Mouse (Mus musculus) adrenal gland, adult 2 months (tissue): ENCODE results near the gene Asb4. TPM values are rescaled to one million over a fixed set of nuclear protein-coding genes. Genes with fewer than 3 reads are reported as not detected.

ENCODE experiments used
- DNase-seq: peaks from one replicate; pipeline ENCODE4 v3.0.0; 2021
- polyA plus RNA-seq: library from polyadenylated mRNA; depleted of rRNA; stranded (reverse); fragments of >200 nt; gene quantifications from 2 replicates; pipeline ENCODE4 v1.2.3, GENCODE M21; 2012
- total RNA-seq, 2 experiments: library from RNA; stranded (reverse); gene quantifications; 2 replicates each; pipeline ENCODE4 v1.2.3; 2021

Asb4 gene
- total and polyA plus RNA-seq, 3 experiments: 1.6 to 2.4 (median 1.8) TPM

DNA sequence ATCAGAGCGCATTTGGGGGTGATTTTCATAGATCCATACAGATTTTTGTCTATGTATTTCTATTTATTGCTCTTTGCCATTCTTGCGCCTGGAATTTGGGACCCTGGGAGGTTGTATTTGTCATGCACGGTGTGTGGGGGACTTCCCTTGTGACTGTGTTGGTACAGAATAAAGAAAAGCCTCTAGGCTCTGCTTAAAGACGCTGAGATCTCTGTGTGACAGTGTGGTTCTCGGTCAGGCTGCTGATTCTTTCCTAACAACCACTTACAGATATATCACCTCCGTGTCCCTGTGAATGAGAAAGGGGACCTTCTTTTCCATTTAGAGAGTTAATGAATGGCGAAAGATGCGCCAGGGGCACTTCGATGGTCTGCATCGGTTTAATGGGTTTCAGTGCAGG is 7.8 kb downstream of the Asb4 start:
- peak; percentile 5 for DNase-seq

DNA sequence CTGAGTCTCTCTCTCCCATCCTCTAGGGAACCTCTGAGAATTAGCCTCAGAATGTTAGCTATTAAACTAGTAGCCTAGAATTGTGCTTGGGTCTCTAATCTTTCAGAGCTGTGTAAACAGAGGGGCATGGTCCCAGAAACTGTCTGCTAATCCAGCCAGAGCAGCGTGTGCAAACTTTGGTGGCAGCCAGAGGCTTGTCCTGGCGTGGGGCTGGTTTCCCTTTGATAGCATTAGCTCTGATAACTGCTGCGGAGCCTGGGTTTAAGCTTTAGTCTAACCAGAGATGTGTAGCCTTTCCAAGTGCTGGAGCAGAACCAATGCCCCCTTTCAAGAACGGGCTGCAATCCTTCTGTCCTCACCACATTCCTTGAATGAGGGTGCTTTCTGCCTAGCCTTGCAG is 11.8 kb downstream of the Asb4 start:
- DNase-seq: no peak

DNA sequence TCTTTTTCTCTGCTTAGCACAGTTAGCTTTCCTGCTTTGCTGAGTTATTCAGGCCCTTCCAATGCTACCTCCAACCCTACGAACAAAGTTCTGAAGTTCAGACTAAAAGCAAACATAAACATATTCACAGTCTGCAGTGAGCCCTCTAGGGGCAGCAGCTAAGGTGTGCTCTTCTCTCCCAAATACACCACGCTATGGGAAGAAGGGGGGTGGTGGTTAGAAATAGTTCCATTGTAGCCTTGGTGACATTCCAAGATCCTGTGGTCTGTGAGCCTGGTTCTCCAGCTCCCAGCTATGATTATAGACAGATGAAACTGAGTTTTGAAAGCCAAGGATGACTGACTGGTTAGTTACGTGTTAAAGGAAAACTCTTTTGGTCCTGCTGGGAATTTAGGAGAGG is 13.6 kb downstream of the Asb4 start:
- no peak for DNase-seq

- DNase-seq: peak; percentile 61
These were observed 18.2 kb downstream of the Asb4 start for GRCm38 (mm10) chr6:5401394-5401793.

GRCm38 (mm10) chr6:5403095-5403815 is 20.1 kb downstream of the Asb4 start:
- no peak for DNase-seq

DNA sequence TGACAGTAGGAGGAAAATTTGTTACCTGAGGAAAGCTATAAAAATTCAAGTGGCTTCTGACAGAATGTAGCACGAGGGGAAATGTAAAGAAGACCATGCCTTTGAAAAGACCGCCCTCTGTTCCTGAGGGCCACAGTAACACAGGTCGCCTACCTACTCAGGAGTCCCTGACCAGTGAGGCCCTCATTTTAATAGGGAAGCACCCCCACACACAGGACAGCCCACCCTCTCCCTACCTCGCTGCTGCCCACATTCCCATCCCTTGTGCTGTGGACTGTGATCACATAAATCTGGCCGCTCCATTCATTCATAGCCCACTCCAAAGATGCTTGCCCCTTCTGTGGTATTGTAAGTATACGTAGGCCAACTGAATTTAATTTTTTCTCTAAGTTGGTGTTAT is 20.8 kb downstream of the Asb4 start:
- DNase-seq: no peak

GRCm38 (mm10) chr6:5408451-5409177 is 25.4 kb downstream of the Asb4 start:
- DNase-seq: peak; percentile 13

DNA sequence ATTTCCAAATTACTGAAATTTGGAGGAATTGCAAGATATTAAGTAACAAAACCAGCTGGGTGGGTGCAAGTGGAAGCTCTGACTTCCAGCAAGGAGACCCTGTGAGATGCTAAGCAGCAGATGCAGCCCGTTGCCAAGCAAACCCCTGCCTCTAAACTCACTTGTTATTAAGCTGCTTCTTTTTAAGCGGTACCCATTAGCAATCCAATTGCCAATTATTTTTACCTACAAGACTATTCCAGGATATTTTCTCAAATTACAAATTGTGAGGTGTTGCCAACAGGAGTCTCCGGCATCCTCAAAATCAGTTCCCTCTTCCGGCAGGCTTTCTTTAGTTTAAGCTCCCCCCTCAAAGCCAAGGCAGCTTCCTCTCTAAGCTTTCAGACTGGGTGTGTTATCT is 26.5 kb downstream of the Asb4 start:
- DNase-seq: no peak

DNA sequence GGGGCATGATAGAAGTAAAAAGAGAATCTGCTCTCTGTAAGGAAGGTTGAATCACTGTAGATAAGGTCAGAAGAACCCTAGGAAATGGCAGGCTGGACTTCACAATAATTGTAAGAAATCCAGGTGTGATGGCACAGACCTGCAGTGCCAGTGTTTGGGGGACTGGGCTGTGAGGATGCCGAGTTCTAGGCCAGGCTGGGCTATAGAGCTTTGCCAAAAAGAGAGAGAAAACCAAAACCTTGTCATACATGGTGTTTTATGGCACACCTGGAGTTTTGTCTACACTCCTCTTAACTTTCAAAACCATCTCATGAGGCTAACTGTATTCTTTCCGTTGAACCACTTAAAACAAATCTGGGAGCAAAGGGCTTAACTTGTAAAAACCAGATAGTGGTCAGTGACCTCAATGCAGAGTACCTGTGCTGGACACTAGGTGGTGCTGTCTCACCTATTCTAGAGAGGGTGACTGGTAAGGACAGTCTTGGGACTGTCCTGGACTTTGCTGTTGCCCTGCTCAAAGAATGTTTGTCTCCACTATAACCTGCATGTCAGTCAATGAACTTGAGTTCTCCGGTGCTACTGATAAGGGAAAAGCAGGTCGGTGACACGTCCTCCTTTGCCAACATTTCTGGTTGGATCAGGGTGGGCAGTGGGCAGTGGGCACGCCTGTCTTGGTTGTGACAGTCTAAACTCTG is 27.7 kb downstream of the Asb4 start:
- peak; percentile 84 for DNase-seq

- DNase-seq: peak; percentile 90
These were observed 30.1 kb downstream of the Asb4 start for GRCm38 (mm10) chr6:5413282-5413681.

DNA sequence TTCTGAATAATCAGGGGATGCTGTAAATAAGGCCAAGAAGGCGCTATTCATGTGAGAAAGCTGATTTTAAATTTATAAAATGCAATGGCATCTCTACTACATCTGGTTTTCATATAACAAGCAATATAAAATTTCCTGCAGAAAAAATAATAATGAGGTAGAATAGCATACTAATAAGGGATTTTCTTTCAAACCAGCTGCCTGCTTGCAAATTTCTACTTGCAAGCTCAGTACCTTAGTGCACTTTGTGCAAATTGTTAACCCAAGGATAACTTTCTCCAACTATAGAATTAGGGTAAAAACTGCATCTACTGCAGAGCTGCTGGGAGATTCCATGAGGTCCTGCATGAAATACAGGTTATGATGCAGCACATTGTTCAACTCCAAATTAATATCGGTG is 38.3 kb downstream of the Asb4 start:
- no peak for DNase-seq

DNA sequence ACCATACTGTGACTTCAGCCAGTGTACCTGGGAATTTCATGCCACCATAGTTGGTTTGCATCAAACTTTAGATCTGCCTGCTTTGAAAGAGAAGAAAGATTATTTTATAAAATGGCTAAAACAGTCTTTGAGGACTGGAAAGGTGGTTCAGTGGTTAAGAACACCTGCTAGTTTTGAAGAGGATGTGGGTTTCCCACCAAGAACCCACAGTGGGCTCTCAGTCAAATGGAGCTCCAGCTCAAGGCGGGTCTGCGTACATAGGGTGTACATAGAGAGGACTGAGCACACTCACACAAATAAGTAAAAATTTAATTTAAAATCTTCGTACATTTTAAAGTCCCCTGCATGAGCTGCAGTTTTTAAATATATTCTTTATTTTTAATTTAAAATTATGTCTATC is 39.2 kb downstream of the Asb4 start:
- DNase-seq: no peak

- no peak for DNase-seq
These were observed 40.4 kb downstream of the Asb4 start for GRCm38 (mm10) chr6:5423594-5423993.

DNA sequence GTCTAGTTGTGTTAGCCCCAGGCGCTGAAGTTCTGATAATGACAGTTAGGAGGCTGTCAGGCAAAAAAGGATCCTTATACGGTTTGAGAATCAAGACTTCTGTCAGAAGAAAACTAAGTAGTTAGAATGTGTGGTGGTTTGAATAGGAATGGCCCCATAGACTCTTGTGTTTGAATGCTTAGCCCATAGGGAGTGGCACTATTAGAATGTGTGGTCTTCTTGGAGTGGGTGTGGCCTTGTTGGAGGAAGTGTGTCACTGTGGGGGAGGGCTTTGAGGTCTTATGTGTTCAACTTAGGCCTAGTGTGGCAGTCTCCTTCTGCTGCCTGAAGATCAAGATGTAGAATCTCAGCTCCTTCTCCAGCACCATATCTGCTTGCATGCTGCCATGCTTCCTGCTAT is 43.8 kb downstream of the Asb4 start:
- DNase-seq: no peak

DNA sequence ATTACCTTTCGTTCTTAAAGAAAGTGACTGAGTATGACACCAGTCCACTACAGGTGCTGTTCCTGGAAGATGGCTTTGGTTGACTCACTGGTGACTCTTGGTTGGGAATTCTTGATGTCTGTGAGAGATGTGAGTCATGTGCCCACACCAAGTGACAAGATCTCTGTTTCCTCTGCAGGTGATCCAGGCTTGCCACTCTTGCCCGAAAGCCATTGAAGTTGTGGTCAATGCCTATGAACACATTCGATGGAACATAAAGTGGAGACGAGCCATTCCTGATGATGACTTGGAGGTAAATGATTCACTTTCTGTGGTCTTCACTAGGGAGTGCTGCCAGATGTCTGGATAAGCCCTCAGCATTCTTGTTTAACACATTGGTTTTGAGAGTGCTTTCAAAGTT is 46.4 kb downstream of the Asb4 start:
- no peak for DNase-seq

DNA sequence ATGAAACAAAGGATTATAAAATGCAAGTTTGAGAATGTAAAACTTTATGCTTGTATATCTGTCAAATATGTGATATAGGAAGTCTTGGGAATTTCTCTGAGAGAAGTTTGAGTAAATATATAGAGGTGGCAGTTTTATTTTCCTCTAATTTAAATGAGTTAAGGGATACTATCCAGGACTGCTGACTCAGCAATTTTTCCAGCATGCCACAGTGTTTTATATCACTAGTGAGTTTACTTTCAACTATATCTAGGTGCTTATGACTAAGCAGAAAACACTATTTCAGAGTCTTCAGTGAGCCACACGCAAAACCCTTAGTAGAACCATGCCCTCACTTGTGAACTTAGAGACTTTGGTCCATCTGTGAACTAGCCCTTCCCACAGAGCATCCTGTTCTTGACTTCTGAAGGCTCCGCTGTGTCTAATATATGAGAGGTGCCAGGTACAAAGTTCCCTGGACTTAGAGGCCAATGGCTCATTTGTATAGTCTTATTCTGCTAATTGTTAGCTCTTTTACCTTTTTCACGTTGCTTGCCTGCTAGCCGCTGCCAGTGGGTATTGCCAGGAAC is 46.9 kb downstream of the Asb4 start:
- DNase-seq: no peak

GRCm38 (mm10) chr6:5433887-5434286 is 50.7 kb downstream of the Asb4 start:
- DNase-seq: no peak

DNA sequence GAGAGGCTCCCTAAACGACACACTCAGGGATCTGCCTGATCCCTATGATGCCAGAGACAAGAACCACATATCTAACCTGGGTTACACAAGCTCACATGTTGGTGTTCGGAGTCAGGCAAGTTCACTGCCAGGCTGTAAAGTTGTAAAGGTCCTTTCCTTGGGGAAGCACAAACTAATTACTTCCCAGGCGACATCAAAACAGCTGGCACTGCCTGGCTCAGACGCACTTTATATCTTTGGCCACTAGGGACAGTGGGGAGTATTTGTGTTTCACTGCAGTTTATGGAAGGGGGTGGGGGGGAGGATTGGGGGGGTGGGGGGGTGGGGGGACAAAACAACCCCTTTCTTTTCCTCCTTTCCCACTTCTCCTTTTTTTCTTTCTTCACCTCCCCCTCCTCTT is 54.6 kb downstream of the Asb4 start:
- no peak for DNase-seq

- DNase-seq: no peak
These were observed 58.0 kb downstream of the Asb4 start for GRCm38 (mm10) chr6:5441221-5441620.

DNA sequence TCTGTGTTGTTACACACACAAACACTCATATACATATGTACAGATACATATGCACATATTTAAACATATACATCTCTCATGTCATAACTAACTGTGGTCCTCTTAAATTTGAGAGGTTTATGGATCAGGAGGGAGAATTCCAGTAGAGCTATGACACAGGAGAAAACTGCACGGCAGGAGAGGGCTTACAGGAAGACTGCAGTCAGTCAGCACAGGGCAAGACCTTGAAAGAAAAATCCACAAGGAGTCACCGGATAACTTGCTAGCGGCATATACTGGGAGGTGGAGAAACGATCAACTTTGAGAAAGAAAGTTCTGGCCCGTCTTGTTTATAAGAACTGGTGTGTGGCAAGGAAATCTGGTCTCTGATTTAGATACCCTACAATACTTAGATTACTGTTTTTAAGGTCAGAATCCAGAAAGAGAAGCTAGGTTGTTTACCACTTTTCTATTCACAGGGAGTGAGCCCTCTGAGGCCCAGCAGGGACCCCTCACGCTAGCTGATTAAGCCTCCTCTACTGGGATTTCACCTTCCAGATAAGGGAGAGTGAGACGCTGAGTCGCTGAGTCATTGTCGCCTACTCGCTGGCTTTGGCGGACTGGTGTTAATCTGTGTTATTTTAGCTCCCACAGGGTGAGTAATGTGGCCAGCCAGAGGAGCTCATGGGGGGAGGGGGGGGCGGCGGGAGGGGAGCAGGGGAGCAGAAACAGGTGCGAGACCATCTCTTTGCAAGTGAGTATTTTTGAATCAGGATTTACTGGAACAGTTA is 59.3 kb downstream of the Asb4 start:
- DNase-seq: peak; percentile 66

DNA sequence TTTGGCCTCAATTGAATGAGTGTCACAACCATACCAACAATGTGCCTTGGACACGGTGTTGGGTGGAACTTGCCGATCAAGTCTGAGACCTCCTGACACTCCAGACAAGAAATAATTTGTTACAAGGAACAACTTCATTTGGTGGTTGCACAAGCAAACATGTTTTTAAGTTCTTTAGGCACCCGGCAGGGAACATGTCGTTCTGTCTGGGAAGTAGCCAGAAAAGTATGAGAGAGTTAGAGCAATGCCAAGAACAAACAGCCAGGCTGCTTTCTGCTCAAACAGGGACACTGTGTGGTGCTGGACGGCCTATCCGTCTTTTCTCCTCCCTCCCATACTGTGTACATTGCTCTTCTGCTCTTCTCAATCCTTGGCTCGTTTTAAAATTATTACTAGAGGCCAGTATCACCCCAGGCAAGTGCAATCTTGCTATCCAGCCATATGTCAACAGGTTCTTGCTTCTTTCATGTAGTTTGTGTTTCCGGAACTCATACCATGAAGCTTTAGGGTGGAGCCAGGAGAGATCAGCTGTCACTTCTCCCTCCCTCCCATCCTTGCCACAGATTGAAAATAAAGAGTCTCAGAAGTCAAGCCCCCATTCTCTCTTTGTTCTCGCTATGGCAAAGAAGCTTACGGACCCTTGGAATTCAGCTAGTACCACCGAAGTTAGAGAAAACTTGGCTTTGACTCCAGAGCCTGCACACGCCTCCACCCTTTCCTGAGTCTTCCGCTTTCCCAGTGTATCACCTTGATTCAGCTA is 60.1 kb downstream of the Asb4 start:
- peak; percentile 25 for DNase-seq
